Mouse (Mus musculus): ENCODE measurements around the gene Phf11c. TPM values are rescaled to one million over a fixed set of nuclear protein-coding genes. Genes with fewer than 3 reads are reported as not detected.

The Phf11c gene
- total RNA-seq (2023) = 1 to 10 TPM; 4.3 to 8.0 TPM

GRCm38 (mm10) chr14:59395281-59395680, at the start of gene Phf11c:
Gene Phf11c, minus strand, starts transcription at chr14:59395381.

GRCm38 (mm10) chr14:59440558-59441471, 45.6 kb upstream of the Phf11c start, which contains the start of the genes Setdb2 and Cab39l:
Gene Setdb2, minus strand, starts transcription at chr14:59440884.
Gene Cab39l, plus strand, starts transcription at chr14:59440972.

GRCm38 (mm10) chr14:59365244-59365644, 29.9 kb downstream of the Phf11c start, which contains the start of gene Phf11d:
Gene Phf11d, minus strand, starts transcription at chr14:59365470.

GRCm38 (mm10) chr14:59341189-59341588, 54.0 kb downstream of the Phf11c start, which contains the start of gene Phf11b:
Gene Phf11b, minus strand, starts transcription at chr14:59341351.

Other genes starting within 250 kb of the Phf11c start
- gene Gm5142, start 216.6 kb downstream of the Phf11c start, total RNA-seq (2023) = not detected
- gene Rcbtb1, start 194.2 kb downstream of the Phf11c start, total RNA-seq (2023) = 10 to 100 TPM; 32.5 to 36.2 TPM
- 1 to 10 TPM; 1.6 to 3.9 TPM for gene Gm6904, start 135.2 kb downstream of the Phf11c start, total RNA-seq (2023)
- gene Phf11a, start 97.9 kb downstream of the Phf11c start, total RNA-seq (2023) = 1 to 10 TPM; 3.7 to 8.0 TPM
- gene Phf11b, start 54.0 kb downstream of the Phf11c start, total RNA-seq (2023) = 10 to 100 TPM; 34.1 to 47.2 TPM
- gene Phf11d, start 29.9 kb downstream of the Phf11c start, total RNA-seq (2023) = 10 to 100 TPM in 1 of 2 experiments, 1 to 10 TPM in 1; 8.2 to 11.2 TPM
- 10 to 100 TPM; 62.7 to 66.0 TPM for gene Setdb2, start 45.5 kb upstream of the Phf11c start, total RNA-seq (2023)
- 10 to 100 TPM; 36.9 to 53.7 TPM for gene Cab39l, start 45.6 kb upstream of the Phf11c start, total RNA-seq (2023)
- gene Cdadc1, start 202.6 kb upstream of the Phf11c start, total RNA-seq (2023) = 10 to 100 TPM; 34.9 to 44.5 TPM
- gene Shisa2, start 229.9 kb upstream of the Phf11c start, total RNA-seq (2023) = not detected